In the genomic region with DNA sequence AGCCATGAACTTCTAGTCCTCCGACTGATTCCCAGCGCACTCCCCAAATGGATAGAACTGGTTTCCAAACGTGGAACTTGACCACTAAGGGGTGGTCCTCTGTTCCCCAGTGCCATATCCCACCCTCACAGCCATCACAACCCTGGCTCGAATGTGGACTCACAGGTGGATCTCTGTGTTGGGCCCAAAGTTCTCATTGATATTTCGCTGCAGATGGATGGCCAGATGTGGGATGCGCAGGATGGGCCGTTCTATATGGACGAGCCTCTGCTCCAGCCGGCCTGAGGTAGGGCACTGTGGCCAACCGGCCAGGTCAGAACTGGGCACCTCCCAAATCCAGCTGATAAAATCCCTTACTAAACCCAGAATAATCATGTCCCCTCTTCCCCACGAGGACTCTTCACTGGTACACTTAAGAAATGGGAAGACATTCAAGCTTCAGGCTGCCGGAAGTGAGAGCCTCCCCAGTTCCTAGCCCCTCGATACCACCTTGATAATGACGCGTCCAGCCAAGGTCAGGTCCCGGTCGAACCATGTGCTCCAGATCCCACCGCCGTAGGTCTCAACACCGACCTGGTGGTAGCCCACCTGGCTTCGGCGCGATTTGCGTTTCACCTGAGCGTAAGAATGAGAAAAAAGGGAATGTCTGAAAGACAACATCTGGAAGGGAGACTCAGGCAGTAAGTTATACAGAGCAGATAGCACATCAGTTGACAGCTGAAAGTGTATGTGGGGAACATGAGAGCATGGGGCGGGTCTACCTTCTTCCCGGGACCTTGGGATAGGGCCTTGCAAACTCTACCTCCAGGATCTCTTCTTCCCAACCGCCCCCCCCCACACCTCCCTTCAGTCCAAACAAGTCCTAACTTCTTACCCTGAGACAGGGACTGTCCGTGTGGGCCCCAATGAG, we compare ENCODE assay signal across 8 mouse cellular contexts. TPM values are rescaled to one million over a fixed set of nuclear protein-coding genes. Genes with fewer than 3 reads are reported as not detected.
A peak's percentile ranks its signal among the peaks of the same experiment; 100 is the strongest.
DNase-seq lines count a peak whose midpoint lies in the region; ATAC-seq and TF ChIP-seq lines count a peak whose summit lies in the region.

No protein-coding gene starts in this region.

- no peak for ATAC-seq in forebrain, embryonic 16.5 days
- ATAC-seq in liver, embryonic 13.5 days (ENCODE audit: low read depth): no peak

- 87% methylated on average over 29 of the region's 29 CpGs for WGBS in forebrain, embryonic 16.5 days
- 82% methylated on average over 29 of the region's 29 CpGs for WGBS in liver, embryonic 13.5 days (ENCODE audit: insufficient replicate concordance)

- peak overlapping the region; percentile 80; the same call in 1 of the 2 replicates for H3K27ac ChIP-seq in ES-Bruce4 (ENCODE audit: insufficient read depth, low read length)
- no peak overlapping the region for H3K27ac ChIP-seq in forebrain, embryonic 16.5 days (ENCODE audit: low read length)
- no peak overlapping the region for H3K27ac ChIP-seq in liver, embryonic 13.5 days

- H3K4me1 ChIP-seq in ES-Bruce4 (ENCODE audit: control insufficient read depth, insufficient read depth, low read length): peaks cover 2% of the 10 kb centered on the region
- H3K4me1 ChIP-seq in forebrain, embryonic 16.5 days (replicated peaks; ENCODE audit: control insufficient read depth, insufficient read depth, low read length): peaks cover 13% of the 10 kb centered on the region
- peaks cover 44% of the 10 kb centered on the region for H3K4me1 ChIP-seq in liver, embryonic 13.5 days (replicated peaks)

- no peaks in the 10 kb centered on the region for H3K27me3 ChIP-seq in ES-Bruce4 (ENCODE audit: control insufficient read depth, insufficient read depth, low read length, poor library complexity, severe bottlenecking)
- no peaks in the 10 kb centered on the region for H3K27me3 ChIP-seq in forebrain, embryonic 16.5 days (replicated peaks; ENCODE audit: control insufficient read depth, insufficient read depth, low read length)
- H3K27me3 ChIP-seq in liver, embryonic 13.5 days: no peaks in the 10 kb centered on the region

- TF ChIP-seq EP300 in ES-Bruce4 (IDR thresholded peaks at IDR 0.05; ENCODE audit: insufficient read depth, low read depth, low read length): no peak

- peaks cover 12% of the 10 kb centered on the region for H3K36me3 ChIP-seq in ES-Bruce4 (ENCODE audit: control insufficient read depth, insufficient read depth, low read length, poor library complexity, severe bottlenecking)
- H3K36me3 ChIP-seq in forebrain, embryonic 16.5 days (ENCODE audit: control insufficient read depth, insufficient read depth): peaks cover 24% of the 10 kb centered on the region
- H3K36me3 ChIP-seq in liver, embryonic 13.5 days: peaks cover 47% of the 10 kb centered on the region

- DNase-seq in gastrocnemius, postnatal 25 days: peak; percentile 17
- DNase-seq in gastrocnemius, adult 8-10 months (ENCODE audit: low spot score in 2 of 2): no peak
- no peak for DNase-seq in liver, embryonic 13.5 days
- DNase-seq in thymus, postnatal 10 days (ENCODE audit: low spot score in 2 of 2): peak; percentile 11 to 29
- no peak for DNase-seq in embryo, embryonic 9.5 days (ENCODE audit: extremely low spot score)
- DNase-seq in B cell, adult 2 months: no peak

- H3K9ac ChIP-seq in ES-Bruce4 (ENCODE audit: low read depth, poor library complexity, severe bottlenecking): peak overlapping the region; percentile 76
- no peak overlapping the region for H3K9ac ChIP-seq in forebrain, embryonic 16.5 days (replicated peaks; ENCODE audit: low read depth, low read length)
- peak overlapping the region; percentile 82 for H3K9ac ChIP-seq in liver, embryonic 13.5 days

- no peak for TF ChIP-seq CTCF in ES-Bruce4 (IDR thresholded peaks at IDR 0.05; ENCODE audit: low read depth, low read length)

- TF ChIP-seq POLR2A in ES-Bruce4 (IDR thresholded peaks at IDR 0.05; ENCODE audit: insufficient read depth, low read length): no peak

- H3K9me3 ChIP-seq in ES-Bruce4 (replicated peaks; ENCODE audit: control insufficient read depth, insufficient read depth, low read length, poor library complexity, severe bottlenecking): no peaks in the 10 kb centered on the region
- no peaks in the 10 kb centered on the region for H3K9me3 ChIP-seq in forebrain, embryonic 16.5 days (ENCODE audit: control insufficient read depth, low read length)
- no peaks in the 10 kb centered on the region for H3K9me3 ChIP-seq in liver, embryonic 13.5 days (replicated peaks)

- H3K4me2 ChIP-seq in forebrain, embryonic 16.5 days (ENCODE audit: low read length): peak overlapping the region; percentile 53
- H3K4me2 ChIP-seq in liver, embryonic 13.5 days: peak overlapping the region; percentile 95

- H3K4me3 ChIP-seq in ES-Bruce4 (ENCODE audit: low read depth, low read length): peak overlapping the region; percentile 86
- H3K4me3 ChIP-seq in forebrain, embryonic 16.5 days (replicated peaks; ENCODE audit: low read length): peak overlapping the region; percentile 55
- peak overlapping the region; percentile 81 for H3K4me3 ChIP-seq in liver, embryonic 13.5 days (replicated peaks)

RNA-seq across cellular contexts. Expression of a gene that starts 2.1 kb away (rescaled TPM):
- total RNA-seq in gastrocnemius, postnatal 25 days (2021): 10 to 100 TPM; 46.1 to 51.4 TPM
- 10 to 100 TPM; 38.7 to 46.5 (median 44.1) TPM for total RNA-seq in gastrocnemius, adult 8-10 months (2022)
- 104 and 105 TPM in 2 replicates for polyA plus RNA-seq in ES-Bruce4 (2011; ENCODE audit: insufficient read depth, insufficient read length, low read depth, missing spikeins)
- 146 and 150 TPM in 2 replicates for polyA plus RNA-seq in forebrain, embryonic 16.5 days (2015; fragmentation: Nextera tagmentation; extraction: Ambion mirVana)
- 53.1 and 58.0 TPM in 2 replicates for polyA plus RNA-seq in liver, embryonic 13.5 days (2015; fragmentation: Nextera tagmentation; extraction: Ambion mirVana)

RNA-seq across cellular contexts. Expression of a gene that starts 37.5 kb away (rescaled TPM):
- total RNA-seq in gastrocnemius, postnatal 25 days (2021): not detected
- not detected for total RNA-seq in gastrocnemius, adult 8-10 months (2022)
- not detected in 2 replicates for polyA plus RNA-seq in ES-Bruce4 (2011; ENCODE audit: insufficient read depth, insufficient read length, low read depth, missing spikeins)
- polyA plus RNA-seq in forebrain, embryonic 16.5 days (2015; fragmentation: Nextera tagmentation; extraction: Ambion mirVana): 29.3 and 76.1 TPM in 2 replicates
- polyA plus RNA-seq in liver, embryonic 13.5 days (2015; fragmentation: Nextera tagmentation; extraction: Ambion mirVana): not detected in 2 replicates

RNA-seq across cellular contexts. Expression of a gene that starts 44.4 kb away (rescaled TPM):
- total RNA-seq in gastrocnemius, postnatal 25 days (2021): 1,000 to 10,000 TPM; 1,914 to 2,104 TPM
- 1,000 to 10,000 TPM; 2,187 to 2,605 (median 2,481) TPM for total RNA-seq in gastrocnemius, adult 8-10 months (2022)
- 18.2 and 23.3 TPM in 2 replicates for polyA plus RNA-seq in ES-Bruce4 (2011; ENCODE audit: insufficient read depth, insufficient read length, low read depth, missing spikeins)
- 1.2 and 1.5 TPM in 2 replicates for polyA plus RNA-seq in forebrain, embryonic 16.5 days (2015; fragmentation: Nextera tagmentation; extraction: Ambion mirVana)
- 5.0 and 5.1 TPM in 2 replicates for polyA plus RNA-seq in liver, embryonic 13.5 days (2015; fragmentation: Nextera tagmentation; extraction: Ambion mirVana)

RNA-seq across cellular contexts. Expression of a gene that starts 51.4 kb away (rescaled TPM):
- not detected for total RNA-seq in gastrocnemius, postnatal 25 days (2021)
- total RNA-seq in gastrocnemius, adult 8-10 months (2022): under 1 TPM in 3 of 4 experiments, not detected in 1; 0.07 to 0.31 (median 0.08) TPM
- polyA plus RNA-seq in ES-Bruce4 (2011; ENCODE audit: insufficient read depth, insufficient read length, low read depth, missing spikeins): 9.1 and 10.1 TPM in 2 replicates
- 6.1 and 10.7 TPM in 2 replicates for polyA plus RNA-seq in forebrain, embryonic 16.5 days (2015; fragmentation: Nextera tagmentation; extraction: Ambion mirVana)
- polyA plus RNA-seq in liver, embryonic 13.5 days (2015; fragmentation: Nextera tagmentation; extraction: Ambion mirVana): 0.17 and 0.24 TPM in 2 replicates

RNA-seq across cellular contexts. Expression of a gene that starts 59.4 kb away (rescaled TPM):
- total RNA-seq in gastrocnemius, postnatal 25 days (2021): 100 to 1,000 TPM; 200 to 244 TPM
- 100 to 1,000 TPM; 283 to 320 (median 317) TPM for total RNA-seq in gastrocnemius, adult 8-10 months (2022)
- polyA plus RNA-seq in ES-Bruce4 (2011; ENCODE audit: insufficient read depth, insufficient read length, low read depth, missing spikeins): 18.0 and 19.8 TPM in 2 replicates
- polyA plus RNA-seq in forebrain, embryonic 16.5 days (2015; fragmentation: Nextera tagmentation; extraction: Ambion mirVana): 10.7 and 12.9 TPM in 2 replicates
- 10.3 and 10.7 TPM in 2 replicates for polyA plus RNA-seq in liver, embryonic 13.5 days (2015; fragmentation: Nextera tagmentation; extraction: Ambion mirVana)

Comparison
In these comparisons a context has a peak if more than half of its experiments do, and no peak if none do; other contexts are left out.
1. DNase-seq: peak in gastrocnemius, postnatal 25 days (single experiment) and thymus, postnatal 10 days (2 of 2); none in gastrocnemius, adult 8-10 months (0 of 2), liver, embryonic 13.5 days (single experiment), embryo, embryonic 9.5 days (single experiment) and B cell, adult 2 months (0 of 2).
2. RNA of a gene that starts 37.5 kb away (polyA plus RNA-seq): 29.3 to 76.1 TPM in forebrain, embryonic 16.5 days; not detected in liver, embryonic 13.5 days and not detected in ES-Bruce4; every median in the first group is over 10 times any median in the second.
3. Peak in every context shown above with its lines, with median percentiles within 50 percentile points of each other: H3K4me3 ChIP-seq.